Mouse (Mus musculus) thymus, adult 2 months (tissue): Measurements from ENCODE around the gene Ccdc17.
A peak's percentile ranks its signal among the peaks of the same experiment; 100 is the strongest.

Source experiments
- CTCF ChIP-seq: fragments of 200-500 bp; IDR thresholded peaks from 2 replicates; pipeline ENCODE4 v1.5.1; 2012; ENCODE audit warnings: mild to moderate bottlenecking, control low read depth, low read length, moderate library complexity, borderline replicate concordance; ENCODE audit not compliant: control insufficient read depth, poor library complexity, insufficient read depth; ENCODE audit errors: extremely low read depth
- POLR2A ChIP-seq: fragments of 200-500 bp; IDR thresholded peaks from 2 replicates; pipeline ENCODE4 v1.6.1; 2012; ENCODE audit warnings: mild to moderate bottlenecking, low read length, control low read depth, moderate library complexity; ENCODE audit not compliant: control insufficient read depth, poor library complexity, insufficient read depth; ENCODE audit errors: extremely low read depth

DNA sequence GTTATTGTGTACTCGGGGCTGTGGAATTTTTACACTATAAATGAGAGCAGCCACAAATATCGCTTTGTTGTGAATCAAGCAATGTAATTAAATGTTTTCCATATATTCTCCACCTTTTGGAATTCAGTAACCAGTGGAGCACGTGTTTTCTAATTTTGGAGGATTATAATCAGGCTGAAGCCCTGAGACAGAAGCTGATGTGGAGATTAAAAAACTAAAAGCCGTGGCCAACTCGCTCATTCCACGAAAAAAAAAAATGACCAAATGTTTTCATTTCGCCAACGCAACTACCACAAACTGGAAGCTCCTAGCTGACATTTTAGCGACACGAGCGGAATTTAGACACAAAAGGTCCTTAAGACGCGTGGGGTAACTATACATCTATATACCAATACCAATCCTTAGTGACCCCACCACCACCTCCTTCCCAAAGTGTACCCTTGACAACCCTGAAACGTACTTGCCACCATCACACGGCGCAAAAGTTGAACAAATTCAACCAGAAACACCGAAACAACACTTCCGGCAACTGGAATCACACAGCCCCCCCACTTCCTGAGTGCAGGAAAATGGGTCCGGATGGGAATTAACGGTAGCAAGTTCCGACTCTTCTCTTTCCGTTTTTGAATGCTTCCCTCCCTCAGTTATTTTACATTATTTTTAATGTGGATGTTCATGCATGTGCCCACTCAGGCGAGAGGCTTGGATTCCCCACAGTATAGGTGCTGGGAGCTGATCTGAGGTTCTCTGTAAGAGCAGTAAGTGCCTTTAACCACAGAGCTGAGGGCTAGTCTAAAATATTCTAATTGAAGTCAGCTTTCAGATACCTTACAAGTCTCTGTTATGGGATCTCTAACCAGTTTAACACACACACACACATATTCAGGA is 40.8 kb upstream of the Ccdc17 start, which contains the start of gene Tmem69:
- TF ChIP-seq CTCF (no peak), POLR2A (0 out of 2 replicates have a peak, but pooled peaks have one; percentile 31)
